Mouse (Mus musculus) liver, postnatal 0 days (tissue): ENCODE measurements around the gene Sco1.

ENCODE experiments used
- CTCF ChIP-seq: sonication (generic); IDR thresholded peaks from 2 replicates; pipeline ENCODE4 v1.5.1; 2016; ENCODE audit warnings: antibody characterized with exemption, low read depth
- EP300 ChIP-seq: IDR thresholded peaks from 2 replicates; pipeline ENCODE4 v1.6.1; 2016; ENCODE audit warnings: antibody characterized with exemption, low read depth, mild to moderate bottlenecking

GRCm38 (mm10) chr11:67106973-67107372 is 54.5 kb downstream of the Sco1 start:
- TF ChIP-seq CTCF (no peak), EP300 (no peak)
